Mouse (Mus musculus) neural tube, embryonic 11.5 days (tissue): Measurements from ENCODE around the gene Kank1. TPM values are rescaled to one million over a fixed set of nuclear protein-coding genes. Genes with fewer than 3 reads are reported as not detected.

Source experiments
- ATAC-seq: fragments of 200-750 bp; cut with Nextera tagmentation; 2 replicates; pipeline ENCODE4 v1.8.0; 2017; ENCODE audit warnings: moderate number of reproducible peaks, mild to moderate bottlenecking, moderate TSS enrichment, moderate library complexity; ENCODE audit not compliant: insufficient read depth, low FRiP score, low TSS enrichment
- DNase-seq: peaks from one replicate; pipeline ENCODE4 v3.0.0-alpha.2; 2015; ENCODE audit warnings: low spot score
- H3K27ac ChIP-seq: fragments of 300-500 bp; sonication (generic); 2 replicates; pipeline ENCODE4 v1.5.1; 2014; ENCODE audit warnings: low read depth, mild to moderate bottlenecking, low read length
- H3K27me3 ChIP-seq: fragments of 300-500 bp; sonication (generic); 2 replicates; pipeline ENCODE4 v1.6.1; 2014; ENCODE audit warnings: mild to moderate bottlenecking, low read length, mixed read lengths; ENCODE audit not compliant: control insufficient read depth, insufficient read depth
- H3K36me3 ChIP-seq: fragments of 300-500 bp; sonication (generic); 2 replicates; pipeline ENCODE4 v1.6.1; 2014; ENCODE audit warnings: mild to moderate bottlenecking, low read length, moderate library complexity, mixed read lengths; ENCODE audit not compliant: control insufficient read depth, insufficient read depth
- H3K4me1 ChIP-seq: fragments of 300-500 bp; sonication (generic); 2 replicates; pipeline ENCODE4 v1.6.1; 2014; ENCODE audit warnings: low read length, mixed read lengths; ENCODE audit not compliant: control insufficient read depth, insufficient read depth
- H3K4me2 ChIP-seq: fragments of 300-500 bp; sonication (generic); 2 replicates; pipeline ENCODE4 v1.6.1; 2014; ENCODE audit warnings: low read depth, mild to moderate bottlenecking, moderate library complexity
- H3K4me3 ChIP-seq: fragments of 300-500 bp; sonication (generic); 2 replicates; pipeline ENCODE4 v1.5.1; 2014; ENCODE audit warnings: low read depth, low read length
- H3K9ac ChIP-seq: fragments of 300-500 bp; sonication (generic); 2 replicates; pipeline ENCODE4 v1.6.1; 2014; ENCODE audit warnings: mild to moderate bottlenecking, low read length
- H3K9me3 ChIP-seq: fragments of 300-500 bp; sonication (generic); 2 replicates; pipeline ENCODE4 v1.6.1; 2016; ENCODE audit warnings: low read length; ENCODE audit not compliant: control insufficient read depth
- WGBS: fragments of 180-500 bp; shearing (Covaris S2); extraction: QIAGEN DNeasy Blood & Tissue Kit; methylation state at CpG from one replicate; pipeline ENCODE4 v1.1.7; 2014; 5-methylcytosine and 5-hydroxymethylcytosine counted together
- polyA plus RNA-seq: library from polyadenylated mRNA; unstranded; fragments of >200 nt; fragmentation: Nextera tagmentation; extraction: Ambion mirVana; gene quantifications from 2 replicates; pipeline ENCODE4 v1.2.1, GENCODE M21; 2014

The Kank1 gene
- polyA plus RNA-seq, 1 experiment from 2014 or later = 15.3 TPM

DNA sequence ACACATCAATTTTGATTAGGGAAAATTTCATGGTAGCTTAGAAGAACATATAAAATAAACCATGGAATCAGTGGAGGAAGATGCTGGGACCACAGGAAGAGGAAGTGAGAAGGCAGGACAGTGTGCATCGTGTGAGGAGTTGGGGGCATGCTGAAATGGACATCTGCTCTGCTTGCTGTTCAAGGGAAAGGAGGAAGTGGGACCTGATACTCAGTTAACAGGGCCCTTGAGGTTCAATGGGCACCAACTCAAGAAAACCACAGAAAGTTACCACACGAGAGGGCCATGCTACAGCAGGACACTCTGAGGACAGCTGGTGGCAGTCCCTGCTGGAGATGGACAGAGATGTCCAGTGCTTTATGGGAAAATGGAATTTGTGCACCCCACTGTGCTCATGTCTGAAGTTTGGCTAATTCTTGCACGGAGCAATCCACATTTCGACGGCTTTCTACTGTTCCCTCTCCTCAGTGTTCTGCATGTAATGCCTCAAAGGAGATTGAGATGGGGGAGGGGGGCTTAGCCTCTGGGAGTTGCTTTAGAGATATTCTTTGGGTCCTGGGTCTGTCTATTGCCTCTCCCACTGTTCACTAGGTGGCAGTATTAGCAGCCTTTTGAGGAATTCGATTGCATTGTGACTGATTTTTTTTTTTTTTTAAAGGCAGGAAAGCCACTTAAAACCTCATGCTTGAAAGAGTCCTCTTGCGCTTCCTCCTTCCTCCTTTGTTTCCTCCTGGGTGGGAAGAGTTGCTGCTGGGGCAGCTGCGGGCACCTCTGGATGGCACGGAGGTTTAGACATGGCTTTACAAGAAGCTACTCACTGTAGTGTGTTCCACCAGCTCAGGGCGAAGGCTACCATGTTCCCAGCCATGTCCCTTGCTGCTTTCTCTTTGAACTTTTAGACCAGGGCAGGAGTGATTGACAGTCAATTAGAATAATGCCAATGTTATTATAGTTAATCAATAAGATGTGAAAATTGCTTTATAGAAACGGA lies 104.2 kb downstream of the Kank1 start:
- ATAC-seq = peak; percentile 61; the same call in 1 of the 2 replicates
- no peak overlapping the region for H3K4me3 ChIP-seq
- no peak overlapping the region for H3K4me2 ChIP-seq
- no peaks in the 10 kb centered on the region for H3K27me3 ChIP-seq
- no peaks in the 10 kb centered on the region for H3K4me1 ChIP-seq
- no peaks in the 10 kb centered on the region for H3K9me3 ChIP-seq
- no peak overlapping the region for H3K27ac ChIP-seq
- no peaks in the 10 kb centered on the region for H3K36me3 ChIP-seq
- no peak overlapping the region for H3K9ac ChIP-seq
- peak; percentile 54 for DNase-seq
- WGBS = 56% methylated on average over 11 of the region's 11 CpGs

GRCm38 (mm10) chr19:25342026-25342425 lies 105.3 kb downstream of the Kank1 start:
- DNase-seq (no peak), ATAC-seq (no peak)
- Histone ChIP-seq H3K36me3 (no peaks in the 10 kb centered on the region), H3K9me3 (no peaks in the 10 kb centered on the region), H3K27ac (no peak overlapping the region), H3K4me1 (no peaks in the 10 kb centered on the region), H3K4me2 (no peak overlapping the region), H3K9ac (no peak overlapping the region), H3K4me3 (no peak overlapping the region), H3K27me3 (no peaks in the 10 kb centered on the region)
- WGBS = 72% methylated on average over 5 of the region's 5 CpGs

- ATAC-seq = no peak
Measured at GRCm38 (mm10) chr19:25343657-25344322, 107.0 kb downstream of the Kank1 start.

GRCm38 (mm10) chr19:25344371-25344770 lies 107.6 kb downstream of the Kank1 start:
- no peak overlapping the region for H3K4me2 ChIP-seq
- ATAC-seq (no peak), DNase-seq (no peak)
- H3K9ac ChIP-seq = no peak overlapping the region
- no peaks in the 10 kb centered on the region for H3K9me3 ChIP-seq
- 81% methylated on average over 6 of the region's 6 CpGs for WGBS
- no peaks in the 10 kb centered on the region for H3K4me1 ChIP-seq
- no peak overlapping the region for H3K4me3 ChIP-seq
- H3K27me3 ChIP-seq = no peaks in the 10 kb centered on the region
- H3K36me3 ChIP-seq = no peaks in the 10 kb centered on the region
- no peak overlapping the region for H3K27ac ChIP-seq

More at GRCm38 (mm10) chr19:25343657-25344322, 107.0 kb downstream of the Kank1 start:
- Histone ChIP-seq H3K9me3 (no peaks in the 10 kb centered on the region), H3K4me2 (no peak overlapping the region), H3K9ac (no peak overlapping the region), H3K4me1 (no peaks in the 10 kb centered on the region), H3K4me3 (no peak overlapping the region), H3K27ac (no peak overlapping the region), H3K27me3 (no peaks in the 10 kb centered on the region), H3K36me3 (no peaks in the 10 kb centered on the region)
- DNase-seq = no peak
- 85% methylated on average over 16 of the region's 16 CpGs for WGBS

- H3K27ac ChIP-seq = no peak overlapping the region
- WGBS = 94% methylated on average over 5 of the region's 5 CpGs
- H3K4me2 ChIP-seq = no peak overlapping the region
- no peak for ATAC-seq
- H3K27me3 ChIP-seq = no peaks in the 10 kb centered on the region
- no peak overlapping the region for H3K4me3 ChIP-seq
- DNase-seq = no peak
- H3K9ac ChIP-seq = no peak overlapping the region
- no peaks in the 10 kb centered on the region for H3K9me3 ChIP-seq
- H3K4me1 ChIP-seq = peaks cover 3% of the 10 kb centered on the region; the same call in 1 of the 2 replicates
- no peaks in the 10 kb centered on the region for H3K36me3 ChIP-seq
Measured at GRCm38 (mm10) chr19:25345972-25346371, 109.2 kb downstream of the Kank1 start.

DNA sequence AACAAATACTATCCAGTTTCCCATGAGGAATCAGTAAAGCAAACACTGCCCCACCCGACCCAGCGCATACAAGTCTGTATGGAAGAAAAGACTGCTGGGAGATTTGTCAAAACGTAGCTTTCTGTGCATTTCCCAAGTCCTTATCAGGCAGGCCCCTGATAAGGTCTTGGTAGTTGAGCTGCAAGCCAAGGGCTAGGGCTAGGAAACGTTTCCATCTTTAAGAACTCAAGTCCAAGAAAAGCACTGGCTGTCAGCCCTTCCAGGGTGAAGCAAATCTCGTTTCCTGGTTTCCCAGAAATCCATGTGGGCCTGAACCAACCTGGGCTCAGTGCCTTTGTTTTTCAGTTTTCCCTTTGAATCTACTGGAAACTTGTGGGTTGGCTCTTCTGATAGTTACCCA lies 110.7 kb downstream of the Kank1 start:
- Histone ChIP-seq H3K9ac (no peak overlapping the region), H3K27me3 (no peaks in the 10 kb centered on the region), H3K9me3 (no peaks in the 10 kb centered on the region), H3K4me1 (peaks cover 3% of the 10 kb centered on the region; the same call in 1 of the 2 replicates), H3K4me3 (no peak overlapping the region), H3K36me3 (no peaks in the 10 kb centered on the region), H3K4me2 (no peak overlapping the region), H3K27ac (no peak overlapping the region)
- ATAC-seq = no peak
- DNase-seq = no peak
- 81% methylated on average over 5 of the region's 5 CpGs for WGBS

DNA sequence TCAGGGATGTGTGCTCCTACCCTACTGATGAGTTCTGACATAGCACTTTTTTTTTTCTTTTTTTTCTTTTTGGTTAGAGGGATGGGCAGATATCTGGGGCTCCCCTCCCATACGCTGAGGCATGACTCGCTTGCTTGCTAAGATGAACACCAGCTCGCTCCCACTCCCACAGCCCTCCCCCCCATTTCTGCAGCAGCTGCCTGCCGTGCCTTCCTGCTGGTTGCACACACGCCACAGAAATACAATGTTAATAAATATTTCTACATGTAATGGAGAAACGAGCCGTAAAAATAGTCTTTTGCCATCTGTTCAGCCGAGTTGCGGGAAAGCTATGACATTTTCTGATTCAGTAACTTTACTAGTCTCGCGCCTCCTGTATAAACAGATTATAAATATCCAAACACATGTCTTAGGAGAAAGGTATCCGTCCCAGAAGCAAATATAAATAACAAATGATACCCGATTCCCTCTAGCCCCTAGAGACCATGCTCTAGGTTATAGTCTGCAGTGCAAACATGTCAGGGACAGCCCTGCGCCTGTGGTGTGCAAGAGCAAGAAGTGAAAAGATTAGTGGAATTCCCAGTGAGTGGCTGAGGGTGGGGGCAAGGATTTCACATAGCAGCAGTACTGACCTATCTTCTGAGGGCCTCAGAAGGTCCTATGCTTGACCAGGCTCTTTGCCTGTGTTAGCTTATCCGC lies 114.6 kb downstream of the Kank1 start:
- H3K9ac ChIP-seq = no peak overlapping the region
- ATAC-seq (no peak), DNase-seq (no peak)

GRCm38 (mm10) chr19:25357094-25357493 lies 120.3 kb downstream of the Kank1 start:
- WGBS = 61% methylated on average over 11 of the region's 11 CpGs
- Histone ChIP-seq H3K9ac (no peak overlapping the region), H3K4me1 (no peaks in the 10 kb centered on the region; the same call in 1 of the 2 replicates), H3K27ac (no peak overlapping the region), H3K36me3 (no peaks in the 10 kb centered on the region), H3K27me3 (no peaks in the 10 kb centered on the region), H3K9me3 (no peaks in the 10 kb centered on the region), H3K4me3 (no peak overlapping the region), H3K4me2 (no peak overlapping the region)
- ATAC-seq (no peak), DNase-seq (no peak)

More for the DNA sequence above, 114.6 kb downstream of the Kank1 start:
- Histone ChIP-seq H3K27me3 (no peaks in the 10 kb centered on the region), H3K4me2 (no peak overlapping the region), H3K4me1 (peaks cover 3% of the 10 kb centered on the region; the same call in 1 of the 2 replicates), H3K9me3 (no peaks in the 10 kb centered on the region), H3K36me3 (no peaks in the 10 kb centered on the region), H3K4me3 (no peak overlapping the region), H3K27ac (no peak overlapping the region)
- 57% methylated on average over 15 of the region's 15 CpGs for whole genome bisulfite sequencing
